14 mouse cellular contexts compared by ENCODE assay signal in the genomic region with DNA sequence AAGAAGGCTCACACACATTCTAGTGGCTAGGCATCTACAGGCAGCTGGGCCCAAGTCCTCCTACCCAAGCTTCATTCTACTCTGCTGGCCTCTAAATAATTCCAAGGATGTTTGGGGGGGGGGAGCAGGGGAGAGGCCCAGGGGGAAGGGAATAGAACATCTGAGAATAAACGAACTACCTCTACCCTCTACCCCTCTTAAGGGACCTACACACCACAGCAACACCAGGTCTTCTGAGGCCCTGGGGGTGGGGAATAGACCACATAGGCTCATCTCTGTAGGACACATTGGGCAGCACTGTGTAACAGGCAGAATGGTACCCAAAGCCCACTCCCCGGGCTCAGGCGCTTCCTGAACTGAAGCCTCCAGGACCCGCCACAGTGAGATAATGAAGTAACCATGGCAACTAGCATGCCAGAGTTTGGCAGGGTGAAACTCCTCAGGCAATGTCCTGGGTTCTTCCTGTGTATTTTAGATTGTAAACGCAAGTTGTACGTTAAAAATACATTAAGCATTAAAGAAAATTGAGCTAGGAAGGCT.
DNase-seq lines count a peak whose midpoint lies in the region; ATAC-seq and TF ChIP-seq lines count a peak whose summit lies in the region.
"Had no signal": no experiment of that assay in that cellular context is flagged by ENCODE, and none has a peak within 500 bp of the region (broad histone marks: within the 10 kb centered on the region; RNA-seq: fewer than 3 reads in every experiment).

No protein-coding gene starts in this region.

- no peak overlapping the region for H3K4me2 ChIP-seq in kidney, embryonic 16.5 days (replicated peaks; ENCODE audit: low read depth, low read length)
- no peak overlapping the region for H3K4me2 ChIP-seq in forebrain, postnatal 0 days (ENCODE audit: low read depth)
- no peak overlapping the region for H3K4me2 ChIP-seq in neural tube, embryonic 14.5 days (ENCODE audit: low read depth, low read length)
- H3K4me2 ChIP-seq: embryonic facial prominence, embryonic 12.5 days had no signal

- DNase-seq in kidney, postnatal 10 days, result no peak
- DNase-seq in embryo, embryonic 10.5 days (ENCODE audit: low spot score), result peak; percentile 37
- peak; percentile 57 for DNase-seq in forebrain, postnatal 0 days
- DNase-seq in adrenal gland, adult 2 months, result no peak
- DNase-seq in heart, adult 9 months (ENCODE audit: low spot score in 2 of 2), result no peak
- DNase-seq: adrenal gland, postnatal 10 days; cerebellum, adult 18-20 months; kidney, adult 2 months; spleen, adult 18-20 months had no signal

- 0 out of 2 replicates have a peak, but pooled peaks have one; percentile 21 for ATAC-seq in kidney, embryonic 16.5 days (ENCODE audit: low FRiP score, low TSS enrichment)
- peak; percentile 53 for ATAC-seq in forebrain, postnatal 0 days
- peak; percentile 41; the same call in 1 of the 2 replicates for ATAC-seq in neural tube, embryonic 14.5 days (ENCODE audit: low read depth)

- no peak overlapping the region for H3K9ac ChIP-seq in kidney, embryonic 16.5 days (replicated peaks; ENCODE audit: low read length)
- no peak overlapping the region for H3K9ac ChIP-seq in forebrain, postnatal 0 days
- no peak overlapping the region for H3K9ac ChIP-seq in neural tube, embryonic 14.5 days (replicated peaks; ENCODE audit: low read depth, low read length)
- H3K9ac ChIP-seq: embryonic facial prominence, embryonic 12.5 days; liver, embryonic 14.5 days had no signal

- no peaks in the 10 kb centered on the region for H3K9me3 ChIP-seq in kidney, embryonic 16.5 days (ENCODE audit: low read length)
- H3K9me3 ChIP-seq in forebrain, postnatal 0 days (ENCODE audit: low read length), result no peaks in the 10 kb centered on the region
- H3K9me3 ChIP-seq in neural tube, embryonic 14.5 days (ENCODE audit: control insufficient read depth, low read length), result no peaks in the 10 kb centered on the region
- H3K9me3 ChIP-seq: embryonic facial prominence, embryonic 12.5 days had no signal

- 69% methylated on average over 6 of the region's 6 CpGs for WGBS in kidney, embryonic 16.5 days
- WGBS in forebrain, postnatal 0 days, result 19% methylated on average over 6 of the region's 6 CpGs
- 31% methylated on average over 6 of the region's 6 CpGs for WGBS in neural tube, embryonic 14.5 days

- H3K27ac ChIP-seq in kidney, embryonic 16.5 days (ENCODE audit: low read length), result no peak overlapping the region
- H3K27ac ChIP-seq in forebrain, postnatal 0 days (ENCODE audit: low read depth, low read length), result no peak overlapping the region
- H3K27ac ChIP-seq in neural tube, embryonic 14.5 days (ENCODE audit: low read depth, low read length), result no peak overlapping the region
- H3K27ac ChIP-seq: embryonic facial prominence, embryonic 12.5 days; liver, embryonic 14.5 days had no signal

- H3K27me3 ChIP-seq in kidney, embryonic 16.5 days (ENCODE audit: insufficient read depth, low read length), result no peaks in the 10 kb centered on the region
- H3K27me3 ChIP-seq in forebrain, postnatal 0 days (ENCODE audit: insufficient read depth, low read length), result no peaks in the 10 kb centered on the region
- H3K27me3 ChIP-seq in neural tube, embryonic 14.5 days (ENCODE audit: control insufficient read depth, insufficient read depth, low read length), result no peaks in the 10 kb centered on the region
- H3K27me3 ChIP-seq: CH12.LX; embryonic facial prominence, embryonic 12.5 days had no signal

- no peaks in the 10 kb centered on the region for H3K36me3 ChIP-seq in kidney, embryonic 16.5 days (ENCODE audit: insufficient read depth, low read length)
- no peaks in the 10 kb centered on the region for H3K36me3 ChIP-seq in forebrain, postnatal 0 days (ENCODE audit: insufficient read depth)
- no peaks in the 10 kb centered on the region for H3K36me3 ChIP-seq in neural tube, embryonic 14.5 days (ENCODE audit: control insufficient read depth, insufficient read depth, low read length)
- H3K36me3 ChIP-seq: embryonic facial prominence, embryonic 12.5 days had no signal

- no peak for TF ChIP-seq CTCF in forebrain, postnatal 0 days (IDR thresholded peaks at IDR 0.05; ENCODE audit: low read depth)

- H3K4me1 ChIP-seq in kidney, embryonic 16.5 days (ENCODE audit: insufficient read depth, low read length), result peaks cover 14% of the 10 kb centered on the region; the same call in 1 of the 2 replicates
- peaks cover 11% of the 10 kb centered on the region for H3K4me1 ChIP-seq in forebrain, postnatal 0 days (ENCODE audit: insufficient read depth)
- H3K4me1 ChIP-seq in neural tube, embryonic 14.5 days (ENCODE audit: control insufficient read depth, insufficient read depth, low read length), result 0 out of 2 replicates have a peak, but pooled peaks cover 3% of the 10 kb centered on the region

- no peak overlapping the region for H3K4me3 ChIP-seq in kidney, embryonic 16.5 days (ENCODE audit: low read length)
- H3K4me3 ChIP-seq in forebrain, postnatal 0 days (ENCODE audit: low read depth, low read length), result no peak overlapping the region
- H3K4me3 ChIP-seq in neural tube, embryonic 14.5 days (ENCODE audit: low read depth, low read length), result no peak overlapping the region
- H3K4me3 ChIP-seq: embryonic facial prominence, embryonic 12.5 days had no signal

Comparison
In these comparisons a context has a peak if more than half of its experiments do, and no peak if none do; other contexts are left out.
1. DNase-seq: peak in embryo, embryonic 10.5 days (single experiment) and forebrain, postnatal 0 days (single experiment); none in kidney, postnatal 10 days (single experiment), adrenal gland, adult 2 months (single experiment) and heart, adult 9 months (0 of 2).
2. Peak in every context shown above with its lines, with median percentiles within 50 percentile points of each other: ATAC-seq.